Mouse (Mus musculus): ENCODE data around the gene Nxpe4. TPM values are rescaled to one million over a fixed set of nuclear protein-coding genes. Genes with fewer than 3 reads are reported as not detected.

Nxpe4 gene
- total and polyA plus RNA-seq, 3 experiments = 2.0 to 9.6 (median 4.8) TPM

DNA sequence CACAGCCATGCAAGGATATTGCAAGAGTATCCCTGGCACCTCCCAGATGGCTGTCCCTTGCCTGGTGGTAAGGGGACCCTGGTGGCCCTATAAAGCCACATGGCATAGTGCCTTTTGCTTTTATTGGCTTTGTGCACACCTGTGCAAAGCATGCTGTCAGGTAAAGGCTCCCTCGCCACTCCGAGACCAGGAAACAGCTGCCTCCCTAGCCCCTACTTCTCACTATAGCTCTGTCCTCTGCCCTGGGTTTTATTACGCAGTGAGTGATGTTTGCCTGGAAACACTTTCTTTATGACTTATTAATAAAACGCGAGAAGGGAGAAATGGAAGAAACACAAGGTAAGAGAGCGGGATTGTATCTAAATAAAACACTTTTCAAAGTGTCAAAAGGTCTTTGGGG is 49.1 kb downstream of the Nxpe4 start:
- TF ChIP-seq MAZ (IDR thresholded peaks at IDR 0.05; ENCODE audit: low read depth, low read length) (no peak), MXI1 (IDR thresholded peaks at IDR 0.05; ENCODE audit: low read depth, low read length) (no peak), CHD2 (IDR thresholded peaks at IDR 0.05; ENCODE audit: low read length) (no peak), SMC3 (IDR thresholded peaks at IDR 0.05; ENCODE audit: low read depth, low read length) (no peak), RAD21 (IDR thresholded peaks at IDR 0.05; ENCODE audit: low read depth, low read length) (no peak)
- no peaks in the 10 kb centered on the region for H3K79me2 ChIP-seq (replicated peaks; ENCODE audit: control insufficient read depth, extremely low read depth, insufficient read depth, poor library complexity, severe bottlenecking)
- H3K36me3 ChIP-seq (replicated peaks in 1 of 2; ENCODE audit: control insufficient read depth in 1 of 2, insufficient read depth in 1 of 2, low read length in 1 of 2) = peaks cover 0 to 2% of the 10 kb centered on the region in 2 experiments
- no peaks in the 10 kb centered on the region for H3K9me3 ChIP-seq (replicated peaks; ENCODE audit: low read length)
- dilution Hi-C loops (cut with MboI; ENCODE audit: extremely low pct_ligation_motif_present, extremely low pct_unique_long_range_greater_than_20kb, low sequenced_read_pairs) = no loop called here
- H3K4me3 ChIP-seq (replicated peaks in 1 of 3; ENCODE audit: low read depth in 2 of 3, low read length in 2 of 3, poor library complexity in 1 of 3) = no peak overlapping the region
- DNase-seq (ENCODE audit: extremely low read depth) = no peak
- no peak overlapping the region for H3K4me2 ChIP-seq (ENCODE audit: insufficient read depth, low read depth, poor library complexity, severe bottlenecking)
- H3K9ac ChIP-seq (ENCODE audit: insufficient read depth, low read depth) = no peak overlapping the region
- in situ Hi-C loops (cut with MboI; ENCODE audit: low pct_ligation_motif_present, low pct_unique_long_range_greater_than_20kb, low sequenced_read_pairs) = no loop called here
- H3K27me3 ChIP-seq (replicated peaks) = no peaks in the 10 kb centered on the region
- H3K27ac ChIP-seq (ENCODE audit: insufficient read depth, low read depth) = no peak overlapping the region
- no peaks in the 10 kb centered on the region for H3K4me1 ChIP-seq (ENCODE audit: control insufficient read depth in 1 of 2, insufficient read depth in 2 of 2)

DNA sequence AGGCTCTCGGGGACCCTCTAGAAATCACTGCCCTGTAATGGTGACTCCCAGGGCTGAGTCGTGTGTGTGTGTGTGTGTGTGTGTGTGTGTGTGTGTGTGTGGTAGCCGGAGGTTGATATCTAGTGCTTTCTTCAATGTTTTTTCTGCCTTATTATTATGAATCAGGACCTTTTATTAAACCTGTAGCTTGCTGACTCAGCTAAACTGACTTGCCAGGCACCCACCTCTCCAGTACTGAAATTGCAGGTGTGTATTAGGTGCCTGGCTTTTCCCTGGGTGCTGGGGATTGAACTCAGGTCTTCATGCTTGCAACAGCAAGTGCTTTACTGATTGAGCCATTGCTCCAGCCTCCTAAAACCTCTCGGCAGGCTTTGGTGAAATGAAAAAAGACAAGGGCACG is 50.1 kb downstream of the Nxpe4 start:
- H3K36me3 ChIP-seq (replicated peaks in 1 of 2; ENCODE audit: control insufficient read depth in 1 of 2, insufficient read depth in 1 of 2, low read length in 1 of 2) = peaks cover 0 to 2% of the 10 kb centered on the region in 2 experiments
- no peak overlapping the region for H3K27ac ChIP-seq (ENCODE audit: insufficient read depth, low read depth)
- H3K9ac ChIP-seq (ENCODE audit: insufficient read depth, low read depth) = no peak overlapping the region
- H3K79me2 ChIP-seq (replicated peaks; ENCODE audit: control insufficient read depth, extremely low read depth, insufficient read depth, poor library complexity, severe bottlenecking) = no peaks in the 10 kb centered on the region
- peak; percentile 79 for TF ChIP-seq MAFK (IDR thresholded peaks at IDR 0.05; ENCODE audit: insufficient replicate concordance, low read length)
- TF ChIP-seq MYC (IDR thresholded peaks at IDR 0.05; ENCODE audit: low read depth, low read length) = no peak
- no peak overlapping the region for H3K4me3 ChIP-seq (replicated peaks in 1 of 3; ENCODE audit: low read depth in 2 of 3, low read length in 2 of 3, poor library complexity in 1 of 3)
- in situ Hi-C loops (cut with MboI; ENCODE audit: low pct_ligation_motif_present, low pct_unique_long_range_greater_than_20kb, low sequenced_read_pairs) = no loop called here
- no peak overlapping the region for H3K4me2 ChIP-seq (ENCODE audit: insufficient read depth, low read depth, poor library complexity, severe bottlenecking)
- no peaks in the 10 kb centered on the region for H3K27me3 ChIP-seq (replicated peaks)
- no peak for DNase-seq (ENCODE audit: extremely low read depth)
- no peaks in the 10 kb centered on the region for H3K9me3 ChIP-seq (replicated peaks; ENCODE audit: low read length)
- H3K4me1 ChIP-seq (ENCODE audit: control insufficient read depth in 1 of 2, insufficient read depth in 2 of 2) = no peaks in the 10 kb centered on the region
- dilution Hi-C loops (cut with MboI; ENCODE audit: extremely low pct_ligation_motif_present, extremely low pct_unique_long_range_greater_than_20kb, low sequenced_read_pairs) = no loop called here

DNA sequence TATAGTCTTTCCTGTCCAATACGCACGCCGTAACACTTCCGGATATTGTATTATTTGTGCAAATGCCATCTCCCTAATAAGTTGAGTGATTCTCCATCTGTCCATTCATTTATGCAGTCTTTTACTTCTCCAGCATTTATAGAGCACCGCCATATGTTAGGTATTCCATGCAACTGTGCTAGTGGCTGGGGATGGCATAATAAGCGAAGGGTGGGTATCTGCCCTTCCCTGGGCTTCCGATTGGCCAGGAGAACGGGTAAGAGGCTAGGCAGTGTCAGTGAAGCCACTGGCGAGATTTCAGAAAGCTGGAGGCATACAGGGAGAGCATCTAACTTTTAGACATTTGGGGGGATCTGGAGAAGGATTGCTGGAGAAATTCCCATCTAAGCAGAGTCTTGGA is 52.9 kb downstream of the Nxpe4 start:
- H3K4me3 ChIP-seq (replicated peaks in 1 of 3; ENCODE audit: low read depth in 2 of 3, low read length in 2 of 3, poor library complexity in 1 of 3) = no peak overlapping the region
- in situ Hi-C loops (cut with MboI; ENCODE audit: low pct_ligation_motif_present, low pct_unique_long_range_greater_than_20kb, low sequenced_read_pairs) = no loop called here
- H3K4me2 ChIP-seq (ENCODE audit: insufficient read depth, low read depth, poor library complexity, severe bottlenecking) = no peak overlapping the region
- no peaks in the 10 kb centered on the region for H3K36me3 ChIP-seq (replicated peaks in 1 of 2; ENCODE audit: control insufficient read depth in 1 of 2, insufficient read depth in 1 of 2, low read length in 1 of 2)
- H3K27me3 ChIP-seq (replicated peaks) = no peaks in the 10 kb centered on the region
- no peak for TF ChIP-seq POLR2AphosphoS2 (IDR thresholded peaks at IDR 0.05; ENCODE audit: low read depth, low read length)
- no peak for TF ChIP-seq NRF1 (IDR thresholded peaks at IDR 0.05; ENCODE audit: low read depth, low read length)
- TF ChIP-seq ELF1 (IDR thresholded peaks at IDR 0.05; ENCODE audit: low read depth, low read length) = no peak
- no peak for TF ChIP-seq MYC (IDR thresholded peaks at IDR 0.05; ENCODE audit: low read depth, low read length)
- TF ChIP-seq POLR2A (IDR thresholded peaks at IDR 0.05; ENCODE audit: low read depth, low read length) = no peak
- no peak for TF ChIP-seq GABPA (IDR thresholded peaks at IDR 0.05; ENCODE audit: insufficient replicate concordance, low read depth, low read length)
- no peak for TF ChIP-seq ZKSCAN1 (IDR thresholded peaks at IDR 0.05; ENCODE audit: borderline replicate concordance, low read depth, low read length)
- no peak for TF ChIP-seq TCF12 (IDR thresholded peaks at IDR 0.05; ENCODE audit: low read depth, low read length)
- no peak for TF ChIP-seq UBTF (IDR thresholded peaks at IDR 0.05; ENCODE audit: low read depth, low read length)
- no peak for TF ChIP-seq RCOR1 (conservative IDR thresholded peaks at IDR 0.05; ENCODE audit: low read depth, low read length)
- TF ChIP-seq ETS1 (conservative IDR thresholded peaks at IDR 0.05; ENCODE audit: low read depth, low read length) = no peak
- TF ChIP-seq RAD21 (IDR thresholded peaks at IDR 0.05; ENCODE audit: low read depth, low read length) = no peak
- no peak for TF ChIP-seq ZC3H11A (IDR thresholded peaks at IDR 0.05; ENCODE audit: low read depth, low read length)
- TF ChIP-seq JUN (IDR thresholded peaks at IDR 0.05; ENCODE audit: insufficient read depth, low read depth, low read length) = no peak
- TF ChIP-seq IRF4 (IDR thresholded peaks at IDR 0.05; ENCODE audit: low read depth, low read length) = no peak
- no peak for TF ChIP-seq USF1 (IDR thresholded peaks at IDR 0.05; ENCODE audit: low read depth, low read length)
- TF ChIP-seq NELFE (IDR thresholded peaks at IDR 0.05; ENCODE audit: low read depth, low read length) = no peak
- no peak for TF ChIP-seq BHLHE40 (IDR thresholded peaks at IDR 0.05; ENCODE audit: low read depth, low read length)
- TF ChIP-seq MAX (IDR thresholded peaks at IDR 0.05; ENCODE audit: low read length) = no peak
- no peaks in the 10 kb centered on the region for H3K4me1 ChIP-seq (ENCODE audit: control insufficient read depth in 1 of 2, insufficient read depth in 2 of 2)
- H3K9me3 ChIP-seq (replicated peaks; ENCODE audit: low read length) = no peaks in the 10 kb centered on the region
- no peak for DNase-seq (ENCODE audit: extremely low read depth)
- H3K79me2 ChIP-seq (replicated peaks; ENCODE audit: control insufficient read depth, extremely low read depth, insufficient read depth, poor library complexity, severe bottlenecking) = no peaks in the 10 kb centered on the region
- dilution Hi-C loops (cut with MboI; ENCODE audit: extremely low pct_ligation_motif_present, extremely low pct_unique_long_range_greater_than_20kb, low sequenced_read_pairs) = no loop called here
- H3K9ac ChIP-seq (ENCODE audit: insufficient read depth, low read depth) = no peak overlapping the region
- no peak overlapping the region for H3K27ac ChIP-seq (ENCODE audit: insufficient read depth, low read depth)

Data from CH12.LX (cell line).